Mouse (Mus musculus) cerebellum, postnatal 10 days (tissue): ENCODE data around the gene Tmprss7.

Experiments
- DNase-seq, 2 experiments: peaks; one replicate each; pipeline ENCODE4 v3.0.0; 2021; ENCODE audit warnings: mixed read lengths in 2 of 2

Gene Tmprss7

GRCm38 (mm10) chr16:45684815-45685214 lies 8.6 kb downstream of the Tmprss7 start:
- DNase-seq: peak; percentile 92 to 94

DNA sequence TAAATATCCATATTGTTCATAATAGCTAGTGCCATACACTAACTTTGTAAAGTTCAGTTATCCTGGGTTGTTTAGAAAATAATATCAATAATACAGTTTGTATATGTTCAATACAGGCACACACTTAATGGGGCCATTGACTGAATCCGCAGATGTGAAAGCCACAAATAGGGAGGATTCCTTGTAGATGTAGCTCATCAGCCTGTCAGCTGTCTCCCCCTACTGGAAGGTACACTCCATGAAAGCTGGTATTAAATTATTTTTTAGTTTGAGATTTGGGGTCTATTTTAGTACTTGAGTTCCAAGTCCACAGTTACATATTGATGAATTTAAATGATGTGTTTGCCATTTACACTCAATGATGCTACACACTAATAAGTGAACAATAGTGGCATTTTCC lies 17.0 kb downstream of the Tmprss7 start:
- DNase-seq: peak; percentile 32 to 42

- DNase-seq: no peak
Observed at GRCm38 (mm10) chr16:45670005-45670404, 23.5 kb downstream of the Tmprss7 start.

DNA sequence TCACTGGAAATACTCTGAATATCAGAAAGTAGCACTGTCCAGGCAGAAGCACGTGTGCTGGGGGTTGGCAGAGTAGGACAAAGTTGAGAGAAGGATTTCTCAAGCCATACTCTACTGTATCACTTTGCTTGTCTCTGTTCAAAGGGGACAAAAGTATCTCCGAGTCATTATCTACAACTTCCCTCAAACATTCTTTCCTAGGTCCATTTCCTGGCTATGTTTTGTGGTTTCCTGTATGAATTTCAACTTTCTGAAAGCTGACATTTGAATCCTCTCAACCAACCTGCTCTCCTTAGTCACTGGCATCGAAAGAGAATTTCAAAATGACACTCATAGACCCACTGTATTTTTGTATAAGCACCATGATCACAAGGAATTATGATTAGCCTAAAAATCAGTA lies 25.3 kb downstream of the Tmprss7 start:
- DNase-seq: no peak

GRCm38 (mm10) chr16:45666136-45666535 lies 27.3 kb downstream of the Tmprss7 start:
- DNase-seq: no peak

- no peak for DNase-seq
Observed at GRCm38 (mm10) chr16:45662381-45662780, 31.1 kb downstream of the Tmprss7 start.

- no peak for DNase-seq
Observed at GRCm38 (mm10) chr16:45659596-45659995, 33.9 kb downstream of the Tmprss7 start.

GRCm38 (mm10) chr16:45658248-45658647 lies 35.2 kb downstream of the Tmprss7 start:
- no peak for DNase-seq

GRCm38 (mm10) chr16:45657574-45658159 lies 35.8 kb downstream of the Tmprss7 start:
- no peak for DNase-seq

GRCm38 (mm10) chr16:45654465-45654864 lies 39.0 kb downstream of the Tmprss7 start:
- DNase-seq: no peak

DNA sequence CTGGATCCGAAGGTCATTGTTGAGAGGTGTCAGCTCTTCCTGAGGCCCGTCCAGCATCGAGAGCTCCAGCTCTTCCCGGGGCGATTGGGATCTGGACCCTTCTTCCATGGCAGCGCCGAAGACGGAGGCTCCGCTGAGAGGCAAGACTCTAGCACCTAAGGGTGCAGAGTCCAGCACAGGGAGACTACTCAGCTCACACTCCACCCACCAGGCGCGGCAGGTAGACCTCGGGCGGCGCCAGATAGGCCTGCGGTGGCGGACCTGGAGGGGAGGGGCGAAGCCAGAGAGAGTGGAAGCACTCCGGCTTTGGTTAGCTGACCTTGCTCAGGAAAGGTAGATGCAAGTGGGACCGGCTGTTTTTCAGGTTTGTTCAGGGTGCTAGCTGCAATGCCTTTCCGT lies 39.5 kb downstream of the Tmprss7 start, which contains the start of gene BC016579:
BC016579 (minus strand) TSS at position 135 of the 399 bp plus-strand sequence.
- DNase-seq: no peak

DNA sequence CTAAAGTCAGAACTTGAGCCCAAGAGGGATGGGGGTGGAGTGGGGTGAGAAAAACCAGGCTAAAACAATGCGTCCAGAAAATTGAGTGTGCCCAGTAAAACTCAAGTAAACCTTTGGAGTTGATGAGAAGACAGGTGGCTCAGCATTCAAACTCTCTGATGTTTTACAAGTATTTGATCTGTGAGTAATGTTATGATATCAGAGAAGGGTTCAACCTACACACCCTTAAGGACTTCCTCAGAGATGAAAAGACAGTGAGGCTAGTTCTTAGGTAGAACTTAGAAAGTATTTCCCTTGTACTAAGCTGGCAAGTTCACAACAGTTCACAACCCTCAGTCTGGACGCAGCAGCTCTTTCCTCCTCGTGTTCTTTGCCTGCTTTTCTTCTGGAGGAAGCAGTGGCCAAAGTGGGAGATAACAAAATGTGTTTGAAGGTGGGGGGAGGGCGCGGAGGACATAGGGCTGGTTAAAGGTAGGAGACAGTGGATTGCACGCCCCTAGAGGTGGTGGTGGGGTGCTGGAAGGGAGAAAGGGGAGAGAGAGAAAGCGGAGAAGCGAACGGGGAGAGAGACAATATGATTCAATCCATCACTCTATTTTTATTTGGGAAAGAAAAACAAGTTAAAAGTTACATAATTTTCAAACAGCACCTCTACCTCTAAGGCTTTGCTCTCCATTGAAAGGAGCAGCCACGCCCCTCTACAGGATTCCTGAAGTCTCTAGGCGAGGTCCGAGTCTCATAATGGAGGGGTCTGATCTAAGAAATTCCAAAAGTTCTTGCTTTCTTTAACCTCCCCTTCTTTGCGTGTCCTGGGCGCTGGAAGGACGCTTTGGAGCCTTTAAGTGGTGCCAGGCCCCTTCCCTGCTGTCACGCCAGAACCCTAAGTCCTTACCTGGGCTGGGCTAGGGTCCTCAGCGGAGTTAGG lies 40.2 kb downstream of the Tmprss7 start:
- DNase-seq: no peak

DNA sequence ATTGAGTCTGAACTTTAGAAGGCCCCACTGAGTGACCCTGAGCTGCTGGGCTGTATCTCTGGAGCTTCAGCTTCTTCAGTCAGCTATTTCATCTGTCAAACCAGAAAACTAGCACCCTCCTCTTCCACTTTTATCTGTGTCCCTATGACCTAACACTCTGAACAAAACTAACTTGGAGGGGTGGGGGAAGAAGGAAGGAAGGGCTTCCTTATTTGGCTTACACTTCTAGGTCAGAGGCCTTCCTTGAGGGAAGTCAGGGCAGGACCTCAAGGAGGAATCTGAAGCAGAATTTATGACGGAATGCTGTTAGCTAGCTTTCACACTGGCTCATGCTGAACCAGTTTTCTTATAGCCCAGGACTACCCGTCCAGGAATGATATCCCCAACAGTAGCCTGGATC lies 42.0 kb downstream of the Tmprss7 start:
- no peak for DNase-seq

- DNase-seq: no peak
Observed at GRCm38 (mm10) chr16:45644380-45644779, 49.1 kb downstream of the Tmprss7 start.

DNA sequence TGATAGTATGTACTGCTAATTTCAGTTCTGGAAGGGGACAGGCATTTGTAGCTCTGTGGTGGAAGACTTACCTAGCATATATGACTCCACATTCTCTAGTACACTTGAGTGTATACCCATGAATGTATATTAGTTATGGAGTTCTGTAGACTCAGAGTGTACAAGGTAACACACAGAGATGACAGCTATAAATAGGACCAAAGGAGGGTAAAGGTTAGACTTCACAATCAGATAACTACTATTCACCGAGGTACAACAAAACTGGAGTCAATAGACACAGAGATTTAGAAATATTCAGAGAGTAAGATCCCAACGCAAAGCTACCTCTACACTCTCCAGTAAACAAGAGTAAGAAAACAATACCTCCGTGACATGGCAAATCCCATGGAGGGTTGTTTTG lies 49.5 kb downstream of the Tmprss7 start:
- DNase-seq: no peak

DNA sequence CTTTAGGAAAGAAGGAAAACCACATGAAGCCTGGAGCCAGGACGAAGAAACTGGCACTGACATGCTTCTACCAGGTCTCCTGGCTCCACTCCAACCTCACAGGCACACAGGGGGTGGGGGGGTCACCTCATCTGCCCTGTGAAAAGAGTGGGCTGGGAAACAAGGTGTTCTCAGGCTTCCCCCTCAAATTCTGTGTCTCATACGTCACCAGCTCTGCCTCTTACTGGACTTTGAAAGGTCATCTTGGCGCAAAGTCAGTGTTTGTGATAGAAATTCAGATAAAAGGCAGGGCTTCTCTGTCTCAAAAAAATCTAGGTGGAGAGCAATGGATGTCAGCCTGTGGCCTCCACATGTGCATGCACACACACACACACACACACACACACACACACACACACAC lies 52.2 kb downstream of the Tmprss7 start:
- peak in 1 of 2 experiments; percentile 16 for DNase-seq

DNA sequence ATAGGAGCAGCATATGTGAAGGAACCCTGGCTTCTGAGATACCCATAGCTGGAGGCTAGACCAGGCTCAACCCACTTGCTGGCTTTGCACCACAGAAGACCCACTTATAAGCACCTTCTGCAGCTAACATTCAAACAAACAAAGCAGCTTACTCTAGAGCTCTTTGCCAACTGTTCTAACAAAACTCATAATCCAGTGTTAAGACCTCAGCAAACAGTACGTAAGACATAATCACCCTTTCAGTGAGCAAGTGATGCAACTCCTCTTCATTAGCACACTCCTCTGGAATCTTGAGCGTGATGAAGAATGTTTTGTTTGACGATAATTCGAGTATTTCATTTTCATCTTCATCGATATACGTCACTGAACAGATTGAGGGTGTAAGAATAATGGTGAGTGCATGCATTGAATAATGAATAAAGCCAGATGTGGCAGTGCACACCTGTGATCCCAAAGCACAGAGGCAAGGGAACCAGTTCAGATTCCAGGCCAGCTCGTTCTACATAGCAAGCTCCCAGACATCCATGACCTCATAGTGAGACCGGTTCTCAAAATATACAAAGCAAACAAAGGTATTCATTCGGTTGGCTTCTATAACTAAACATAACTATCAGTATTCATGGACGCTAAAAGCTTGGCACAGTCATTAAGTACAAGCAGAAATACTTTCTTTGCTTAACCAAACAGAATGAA lies 53.2 kb downstream of the Tmprss7 start:
- DNase-seq: no peak

DNA sequence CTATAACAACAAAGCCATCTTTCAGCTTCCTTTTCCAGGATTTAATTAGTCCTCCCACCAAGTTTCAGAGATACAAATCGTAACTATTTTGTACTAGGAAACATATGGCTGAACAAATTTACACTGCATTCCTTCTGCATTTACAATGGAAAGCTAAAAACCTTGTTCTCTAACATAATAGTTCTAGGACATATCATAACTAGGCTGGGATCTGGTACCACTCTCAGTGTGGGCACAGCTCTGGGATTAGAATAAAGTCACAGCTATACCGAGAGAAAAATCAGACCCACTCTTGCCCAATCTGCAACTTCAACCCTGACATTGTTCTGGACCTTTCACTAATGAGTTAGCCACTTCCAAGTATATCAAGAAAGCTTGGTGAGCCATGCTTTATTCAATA lies 57.6 kb downstream of the Tmprss7 start:
- no peak for DNase-seq

DNA sequence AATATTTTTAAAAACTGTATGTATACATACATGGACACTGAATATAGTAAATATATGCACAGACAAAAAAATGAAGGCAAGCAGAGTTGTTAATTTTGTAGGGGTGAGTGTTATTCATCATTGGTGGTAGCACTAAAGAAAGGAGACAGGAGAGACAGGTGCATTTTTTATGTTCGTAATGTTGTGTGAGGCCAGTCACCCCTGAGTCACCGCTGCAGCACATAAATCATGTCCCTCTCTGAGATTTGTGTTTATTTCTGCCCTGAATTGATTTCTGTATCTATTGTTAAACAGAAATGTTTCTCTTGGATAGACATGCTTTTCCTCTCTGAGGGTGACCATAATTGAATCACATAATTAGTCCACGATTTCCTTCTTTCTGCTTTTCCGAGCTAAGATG lies 61.0 kb downstream of the Tmprss7 start:
- DNase-seq: no peak

DNA sequence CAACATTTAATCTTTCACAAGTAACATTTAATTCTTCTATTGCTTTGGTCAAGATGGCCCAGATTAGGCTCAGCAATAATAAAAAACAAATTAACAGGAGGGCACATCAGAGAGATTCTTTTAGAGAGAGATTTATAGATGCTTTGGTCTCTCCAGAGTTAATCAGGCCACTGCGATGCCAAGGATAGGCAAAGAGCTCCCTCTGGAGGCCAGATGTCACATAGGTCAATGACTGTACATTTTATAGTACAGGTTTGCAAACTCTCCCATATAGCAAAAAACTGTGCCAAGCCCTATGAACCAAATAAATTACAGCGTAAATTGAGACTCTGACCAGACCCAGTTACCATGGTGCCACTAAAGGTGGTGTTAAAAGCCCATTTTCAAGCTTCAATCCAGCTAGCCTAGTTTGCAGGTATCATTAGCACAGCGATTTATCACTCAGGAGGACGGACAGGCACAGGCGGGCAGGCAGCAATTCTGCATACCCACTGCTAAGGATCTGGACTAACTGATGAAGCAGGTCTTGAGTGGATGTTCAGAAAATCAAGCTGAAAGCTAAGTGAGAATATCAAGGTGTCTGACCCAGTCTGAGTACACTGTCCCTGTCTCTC lies 63.0 kb downstream of the Tmprss7 start:
- DNase-seq: peak; percentile 84 to 85

DNA sequence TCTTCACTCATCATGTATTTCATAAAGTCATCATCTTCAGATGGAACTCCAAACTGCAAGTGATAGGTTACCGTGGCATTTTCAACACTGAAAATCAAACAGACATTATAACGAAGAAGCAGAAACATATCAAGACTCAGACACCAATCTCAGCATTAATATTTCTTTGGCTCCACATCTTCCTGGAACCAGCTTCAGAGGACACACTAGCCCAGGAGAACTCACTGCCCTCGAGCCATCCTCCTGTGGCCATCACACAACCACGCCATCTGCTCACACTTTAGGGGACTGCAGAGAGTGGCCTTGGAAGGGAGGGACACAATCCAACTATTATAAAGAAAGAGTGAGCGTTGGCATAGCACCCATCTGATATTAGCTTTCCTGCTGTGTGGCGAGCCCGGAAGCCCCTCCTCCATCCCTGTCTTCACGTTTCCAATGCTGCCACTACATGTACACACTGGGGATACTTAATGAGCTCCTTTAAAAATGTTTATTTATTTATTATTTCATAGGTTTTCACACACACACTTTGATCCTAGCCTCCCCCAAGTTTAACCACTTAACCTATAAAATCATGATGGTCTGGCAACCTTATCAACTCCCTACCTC lies 63.9 kb downstream of the Tmprss7 start:
- DNase-seq: peak; percentile 19 to 42

DNA sequence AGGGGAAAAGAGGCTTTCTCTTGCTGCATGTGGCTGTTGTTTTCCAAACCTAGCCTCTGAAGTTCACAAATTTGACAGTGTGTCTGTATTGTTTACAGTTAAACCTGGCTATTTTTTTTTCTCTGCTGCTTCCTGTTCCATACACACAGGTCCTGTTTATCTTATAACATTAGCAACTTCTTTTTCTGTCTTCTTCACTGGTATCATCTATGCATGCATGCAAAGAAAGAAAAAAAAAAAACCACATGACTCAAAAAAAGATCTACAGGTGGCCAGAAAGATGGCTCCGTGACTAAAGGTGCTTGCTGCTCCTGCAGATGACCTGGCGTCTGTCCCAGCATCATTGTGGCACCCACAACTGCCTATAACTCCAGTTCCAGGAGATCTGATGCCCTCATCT lies 68.1 kb downstream of the Tmprss7 start:
- DNase-seq: peak; percentile 9 to 13

DNA sequence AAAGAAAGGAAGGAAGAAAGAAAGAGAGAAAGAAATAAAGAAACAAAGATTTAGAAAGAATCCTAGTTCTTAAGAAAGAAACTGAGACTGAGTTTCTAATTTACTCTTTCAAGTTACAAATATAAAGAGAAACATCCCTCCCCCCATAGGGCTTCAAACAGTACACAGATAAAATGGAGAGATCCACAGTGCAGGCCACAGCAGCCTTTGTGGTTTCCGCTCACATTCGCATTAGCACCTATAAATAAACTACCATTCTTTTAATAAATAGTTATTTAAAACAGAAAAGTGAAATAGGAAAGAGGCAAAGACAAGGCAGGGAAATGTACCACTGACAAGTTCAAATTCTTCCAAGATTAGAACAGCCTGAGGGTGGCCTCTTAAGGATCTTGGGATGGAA lies 68.7 kb downstream of the Tmprss7 start:
- DNase-seq: no peak
